Mouse (Mus musculus) bone marrow macrophage, adult 2 months (primary cell): ENCODE results near the gene Ppbp. TPM values are rescaled to one million over a fixed set of nuclear protein-coding genes. Genes with fewer than 3 reads are reported as not detected.

Source experiments
- H3K27ac ChIP-seq: 2 replicates; pipeline ENCODE4 v1.5.1; 2012; ENCODE audit warnings: low read depth, low read length; ENCODE audit not compliant: insufficient read depth
- H3K4me1 ChIP-seq: 2 replicates; pipeline ENCODE4 v1.6.1; 2012; ENCODE audit warnings: low read length; ENCODE audit not compliant: control insufficient read depth, insufficient read depth
- H3K4me3 ChIP-seq: 2 replicates; pipeline ENCODE4 v1.5.1; 2012; ENCODE audit warnings: mild to moderate bottlenecking, low read length, moderate library complexity; ENCODE audit not compliant: insufficient read depth
- CTCF ChIP-seq: IDR thresholded peaks from 2 replicates; pipeline ENCODE4 v1.5.1; 2012; ENCODE audit warnings: low read depth, mild to moderate bottlenecking, low read length, moderate library complexity
- POLR2A ChIP-seq: IDR thresholded peaks from 2 replicates; pipeline ENCODE4 v1.6.1; 2012; ENCODE audit warnings: mild to moderate bottlenecking, low read depth, low read length, borderline replicate concordance
- polyA plus RNA-seq: library from polyadenylated mRNA; stranded (reverse); fragments of >200 nt; gene quantifications from 2 replicates; pipeline ENCODE4 v1.2.4, GENCODE M21; 2012; ENCODE audit not compliant: missing spikeins, insufficient read depth, insufficient read length

Gene Ppbp
- 0.86 and 1.3 TPM in 2 replicates for polyA plus RNA-seq

DNA sequence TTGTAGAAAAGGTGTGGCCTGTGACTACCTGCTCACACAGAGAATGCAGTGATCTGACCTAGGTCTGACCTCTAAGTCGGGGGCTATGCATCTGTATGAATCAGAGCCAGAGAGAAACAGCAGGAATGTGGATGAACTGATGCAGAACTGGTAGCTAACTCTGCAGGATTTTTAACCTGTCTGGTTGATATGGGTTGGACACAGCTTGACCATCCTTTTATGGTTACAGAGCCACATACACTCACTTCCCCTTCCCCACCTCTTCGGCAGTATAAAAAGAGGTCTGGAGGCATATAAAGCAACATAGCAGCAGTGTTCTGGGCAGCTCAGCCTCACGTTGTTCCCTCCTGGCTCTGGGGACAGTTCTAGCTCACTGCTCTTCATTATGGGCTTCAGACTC lies at the start of gene Ppbp:
Gene Ppbp (plus strand): TSS at position 301 of the 400 bp plus-strand sequence.
- no peak within 1 kb of the TSS for H3K4me3 ChIP-seq

DNA sequence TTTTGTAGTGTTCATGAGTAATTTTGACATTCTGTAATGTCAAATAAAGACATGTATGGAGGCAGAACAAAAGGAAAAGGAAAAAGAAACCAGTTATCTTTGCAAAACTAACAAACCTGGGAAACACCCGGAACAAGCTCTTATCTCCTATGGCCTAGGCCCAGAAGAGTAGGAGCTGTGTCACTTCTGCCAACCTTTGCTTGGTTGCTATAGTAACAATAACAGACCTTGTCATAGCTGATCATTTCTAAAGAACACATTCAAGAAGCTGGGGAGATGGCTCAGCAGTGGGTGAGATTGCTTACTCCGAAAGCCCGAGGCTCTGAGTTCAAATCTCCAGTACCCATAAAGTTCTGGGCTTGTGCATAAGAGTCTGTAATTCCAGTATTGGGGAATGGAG lies 45.7 kb upstream of the Ppbp start:
- no peak overlapping the region for H3K4me3 ChIP-seq
- H3K27ac ChIP-seq: no peak overlapping the region
- H3K4me1 ChIP-seq: peaks cover 14% of the 10 kb centered on the region
- no peak for TF ChIP-seq POLR2A
- no peak for TF ChIP-seq CTCF

More for the DNA sequence above, at the start of gene Ppbp:
- peaks cover 36% of the 10 kb centered on the region for H3K4me1 ChIP-seq
- TF ChIP-seq CTCF: no peak
- TF ChIP-seq POLR2A: no peak
- no peak within 1 kb of the TSS for H3K27ac ChIP-seq

- TF ChIP-seq POLR2A: no peak
- TF ChIP-seq CTCF: no peak
- H3K27ac ChIP-seq: no peak overlapping the region
- H3K4me3 ChIP-seq: no peak overlapping the region
- H3K4me1 ChIP-seq: peaks cover 4% of the 10 kb centered on the region
These were observed 40.1 kb upstream of the Ppbp start for GRCm38 (mm10) chr5:90728254-90728653.

- Histone ChIP-seq H3K4me1 (peaks cover 4% of the 10 kb centered on the region), H3K27ac (peak overlapping the region; percentile 52; the same call in 1 of the 2 replicates), H3K4me3 (no peak overlapping the region)
- no peak for TF ChIP-seq POLR2A
These were observed 36.8 kb upstream of the Ppbp start for GRCm38 (mm10) chr5:90731480-90731879.

- Histone ChIP-seq H3K4me1 (peaks cover 28% of the 10 kb centered on the region), H3K4me3 (no peak overlapping the region), H3K27ac (peak overlapping the region; percentile 25)
- TF ChIP-seq CTCF: no peak
- no peak for TF ChIP-seq POLR2A
These were observed 26.3 kb upstream of the Ppbp start for GRCm38 (mm10) chr5:90742029-90742428.

GRCm38 (mm10) chr5:90753934-90754333 lies 14.4 kb upstream of the Ppbp start:
- peaks cover 11% of the 10 kb centered on the region for H3K4me1 ChIP-seq
- H3K27ac ChIP-seq: no peak overlapping the region
- TF ChIP-seq CTCF: no peak
- no peak for TF ChIP-seq POLR2A
- no peak overlapping the region for H3K4me3 ChIP-seq

DNA sequence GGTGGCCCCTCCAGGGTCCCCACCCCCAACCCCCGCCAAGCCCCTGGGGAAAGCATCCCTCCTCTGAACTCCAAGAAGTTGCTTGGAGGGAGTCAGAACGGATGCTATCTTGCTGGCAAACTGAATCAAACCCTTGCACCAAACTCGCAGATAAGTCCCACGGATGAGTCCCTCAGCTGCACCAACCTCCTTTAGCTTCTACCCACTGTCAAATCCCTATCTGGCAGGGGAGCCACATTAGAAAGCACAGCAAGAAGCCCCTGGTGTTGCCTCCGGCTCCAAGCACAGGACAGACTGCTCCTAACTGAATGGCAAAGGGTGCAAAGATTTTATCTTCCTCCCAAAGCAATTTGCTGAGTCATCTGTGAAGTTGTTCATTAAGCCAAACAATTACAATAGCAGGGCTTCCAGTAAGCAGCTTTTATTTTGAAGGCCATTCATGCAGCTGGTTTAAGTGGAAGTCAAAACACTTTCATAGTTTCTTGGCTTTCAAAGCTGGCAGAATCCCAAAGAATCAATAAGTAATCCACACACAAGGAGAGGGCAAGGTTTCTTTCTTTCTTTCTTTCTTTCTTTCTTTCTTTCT lies 10.2 kb upstream of the Ppbp start:
- Histone ChIP-seq H3K4me1 (peaks cover 11% of the 10 kb centered on the region), H3K27ac (peak overlapping the region; percentile 17; the same call in 1 of the 2 replicates), H3K4me3 (no peak overlapping the region)
- TF ChIP-seq POLR2A: no peak
- TF ChIP-seq CTCF: no peak

DNA sequence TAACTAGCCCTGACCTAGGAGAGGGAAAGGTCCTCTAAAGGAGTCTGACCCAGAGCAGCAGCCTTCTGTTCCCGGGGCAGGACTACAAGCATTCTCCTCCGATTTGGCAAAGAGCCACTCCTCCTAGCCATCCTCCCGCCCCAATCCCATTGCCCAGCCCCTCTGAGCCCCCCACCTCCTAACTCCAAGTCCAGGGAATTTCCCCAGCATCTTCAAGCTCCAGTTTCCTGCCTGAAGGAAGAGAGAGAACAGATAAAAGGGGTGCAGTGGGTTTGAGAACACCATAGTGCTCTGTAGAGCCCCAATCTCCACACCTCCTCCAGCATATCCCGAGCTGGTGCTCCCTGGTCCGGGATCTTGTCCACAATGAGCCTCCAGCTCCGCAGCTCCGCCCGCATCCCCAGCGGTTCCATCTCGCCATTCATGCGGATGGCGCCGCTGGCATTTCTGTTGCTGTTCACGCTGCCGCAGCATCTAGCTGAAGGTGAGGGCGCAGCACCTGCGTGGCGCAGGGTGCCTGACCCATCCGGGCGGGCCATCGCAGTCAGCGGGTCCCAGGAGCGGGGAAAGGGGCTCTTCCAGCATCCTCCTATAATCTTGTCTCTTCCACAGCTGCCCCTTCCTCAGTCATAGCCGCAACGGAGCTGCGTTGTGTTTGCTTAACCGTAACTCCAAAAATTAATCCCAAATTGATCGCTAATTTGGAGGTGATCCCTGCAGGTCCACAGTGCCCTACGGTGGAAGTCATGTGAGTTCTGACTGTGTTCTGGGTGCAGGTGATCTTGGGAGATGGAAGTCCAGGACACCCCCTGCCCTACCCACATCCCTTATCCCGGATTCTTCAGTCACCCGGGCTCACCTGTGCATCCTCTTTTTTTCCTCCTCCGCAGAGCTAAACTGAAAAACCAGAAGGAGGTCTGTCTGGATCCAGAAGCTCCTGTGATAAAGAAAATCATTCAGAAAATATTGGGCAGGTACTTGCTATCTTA lies 8.9 kb upstream of the Ppbp start, which contains the start of gene Cxcl5:
Gene Cxcl5 (plus strand): TSS at position 284 of the 989 bp plus-strand sequence.
- no peak for TF ChIP-seq CTCF
- TF ChIP-seq POLR2A: no peak
- Histone ChIP-seq H3K27ac (peak within 1 kb of the TSS; percentile 17; the same call in 1 of the 2 replicates), H3K4me3 (no peak within 1 kb of the TSS), H3K4me1 (peaks cover 10% of the 10 kb centered on the region)

DNA sequence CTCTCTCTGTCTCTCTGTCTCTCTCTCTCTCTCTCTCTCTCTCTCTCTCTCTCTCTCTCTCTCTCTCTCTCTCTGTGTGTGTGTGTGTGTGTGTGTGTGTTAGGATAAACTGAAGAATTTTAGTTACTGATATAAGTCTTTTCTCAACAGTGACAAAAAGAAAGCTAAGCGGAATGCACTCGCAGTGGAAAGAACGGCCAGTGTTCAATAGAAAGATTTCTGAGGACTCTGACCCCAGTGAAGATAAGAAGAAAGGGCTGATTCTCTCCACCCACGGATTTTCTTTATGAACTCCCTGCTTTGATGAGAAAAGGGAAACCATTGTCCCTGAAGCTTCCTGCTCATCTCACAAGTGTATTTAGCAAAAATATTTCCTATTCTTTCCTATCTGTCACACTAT lies 8.0 kb upstream of the Ppbp start:
- H3K4me1 ChIP-seq: peaks cover 9% of the 10 kb centered on the region
- H3K27ac ChIP-seq: no peak overlapping the region
- H3K4me3 ChIP-seq: no peak overlapping the region
- TF ChIP-seq POLR2A (no peak), CTCF (no peak)

GRCm38 (mm10) chr5:90760844-90761243 lies 7.5 kb upstream of the Ppbp start:
- TF ChIP-seq POLR2A: no peak
- TF ChIP-seq CTCF: no peak
- no peak overlapping the region for H3K4me3 ChIP-seq
- peaks cover 11% of the 10 kb centered on the region for H3K4me1 ChIP-seq
- H3K27ac ChIP-seq: no peak overlapping the region
